Mouse (Mus musculus): ENCODE measurements at regions not wholly inside any gene's neighbourhood (a gene's known extent, or its start where the extent isn't known, plus 50 kb on each side); places are given as distances from the start of the nearest gene placed in this dataset.

DNA sequence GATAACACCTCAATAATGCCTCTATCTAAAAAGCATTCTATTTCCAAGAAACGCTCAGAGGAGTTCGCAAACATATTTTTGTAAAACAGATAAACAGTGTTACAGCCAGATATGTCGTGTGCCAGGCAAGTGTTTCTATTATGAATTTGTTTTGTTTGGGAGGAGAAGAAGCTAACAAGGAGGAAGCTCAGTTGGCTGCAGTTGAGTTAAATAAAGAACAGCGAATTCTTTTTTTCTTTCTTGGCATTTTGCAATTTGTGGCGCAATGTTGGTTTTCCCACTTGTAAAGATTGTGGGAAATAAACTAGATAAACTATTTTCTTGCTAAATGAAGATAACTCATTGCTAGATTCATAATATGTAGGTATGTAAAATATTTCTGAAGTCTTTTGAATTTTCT, 427.4 kb downstream of the Prdm2 start:
- ATAC-seq (ENCODE audit: poor library complexity, severe bottlenecking): no peak

DNA sequence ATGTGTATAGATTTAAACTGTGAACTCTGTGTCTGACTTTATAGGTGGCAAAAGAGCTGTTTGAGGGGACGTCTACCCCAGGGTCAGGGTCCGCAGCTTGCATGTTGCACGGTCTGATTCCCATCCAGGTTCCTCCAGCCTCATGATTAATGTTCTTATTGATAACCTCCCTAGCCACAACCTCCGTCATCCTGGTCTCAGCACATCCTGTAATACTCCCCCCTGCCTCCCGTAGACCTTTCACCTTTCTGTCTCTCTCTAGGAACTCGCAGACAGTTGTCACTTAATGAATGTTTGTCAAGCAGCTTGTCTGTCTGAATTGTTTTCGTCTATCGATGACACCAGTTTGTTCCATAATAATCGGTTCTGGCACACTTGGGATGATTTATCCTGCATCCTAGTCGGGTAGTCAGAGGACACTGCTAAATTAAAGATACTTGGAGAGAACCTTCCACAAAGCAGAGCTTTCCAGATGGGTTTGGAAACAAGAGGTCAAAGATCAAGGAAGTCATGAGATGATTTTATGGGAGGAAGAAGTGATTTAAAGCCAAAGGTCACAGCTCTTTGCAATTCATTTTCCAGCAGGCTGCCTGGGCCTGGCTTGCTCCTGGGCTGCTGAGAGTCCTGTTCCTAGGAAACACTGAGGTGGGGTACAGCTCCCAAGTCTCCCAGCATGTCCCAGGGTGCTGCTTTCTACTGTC, 435.9 kb downstream of the Prdm2 start:
- no peak for ATAC-seq (ENCODE audit: poor library complexity, severe bottlenecking)

DNA sequence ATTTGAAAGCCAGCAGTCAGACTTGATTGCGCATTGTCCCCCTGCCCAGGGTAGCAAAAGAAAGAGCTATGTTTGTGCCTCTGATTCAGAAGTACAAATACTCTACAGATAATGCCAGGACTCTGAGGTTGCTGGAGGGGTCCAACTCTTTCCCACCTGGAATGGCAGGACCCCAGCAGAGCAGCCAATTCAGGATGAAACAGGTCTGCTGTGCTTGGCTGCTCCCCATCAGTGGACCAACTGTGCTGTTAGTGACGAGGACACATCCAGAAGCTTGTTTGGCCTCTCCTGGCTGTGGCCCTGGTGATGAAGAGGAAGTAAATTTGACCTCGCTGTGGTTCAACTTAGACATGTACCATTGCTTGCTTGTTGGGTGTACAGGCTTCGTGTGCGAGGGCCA, 437.8 kb downstream of the Prdm2 start:
- no peak for ATAC-seq (ENCODE audit: poor library complexity, severe bottlenecking)

DNA sequence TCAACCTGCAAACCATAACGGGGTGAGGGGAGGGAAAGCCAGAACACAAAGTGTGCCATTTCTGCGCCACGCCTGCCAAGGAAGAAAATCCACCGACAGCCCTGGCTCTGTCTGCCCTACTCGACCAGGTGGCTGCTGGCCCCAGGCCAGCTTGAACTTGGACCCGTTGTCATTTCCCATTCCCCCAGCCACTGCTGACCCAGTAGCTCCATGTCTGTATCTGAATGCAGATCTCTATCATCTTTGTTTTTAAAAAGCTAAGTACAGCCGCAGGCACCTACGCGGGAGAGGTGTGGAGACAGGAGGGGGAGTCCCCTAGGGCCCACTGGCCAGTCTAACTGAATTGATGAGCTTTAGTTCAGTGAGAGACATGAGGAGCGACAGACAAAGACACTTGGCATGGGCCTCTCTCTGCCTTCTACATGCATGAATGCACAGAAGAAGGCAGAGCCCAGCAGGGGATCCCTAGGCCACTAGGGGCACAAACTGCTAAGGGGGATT, 439.1 kb downstream of the Prdm2 start:
- ATAC-seq (ENCODE audit: poor library complexity, severe bottlenecking): no peak

DNA sequence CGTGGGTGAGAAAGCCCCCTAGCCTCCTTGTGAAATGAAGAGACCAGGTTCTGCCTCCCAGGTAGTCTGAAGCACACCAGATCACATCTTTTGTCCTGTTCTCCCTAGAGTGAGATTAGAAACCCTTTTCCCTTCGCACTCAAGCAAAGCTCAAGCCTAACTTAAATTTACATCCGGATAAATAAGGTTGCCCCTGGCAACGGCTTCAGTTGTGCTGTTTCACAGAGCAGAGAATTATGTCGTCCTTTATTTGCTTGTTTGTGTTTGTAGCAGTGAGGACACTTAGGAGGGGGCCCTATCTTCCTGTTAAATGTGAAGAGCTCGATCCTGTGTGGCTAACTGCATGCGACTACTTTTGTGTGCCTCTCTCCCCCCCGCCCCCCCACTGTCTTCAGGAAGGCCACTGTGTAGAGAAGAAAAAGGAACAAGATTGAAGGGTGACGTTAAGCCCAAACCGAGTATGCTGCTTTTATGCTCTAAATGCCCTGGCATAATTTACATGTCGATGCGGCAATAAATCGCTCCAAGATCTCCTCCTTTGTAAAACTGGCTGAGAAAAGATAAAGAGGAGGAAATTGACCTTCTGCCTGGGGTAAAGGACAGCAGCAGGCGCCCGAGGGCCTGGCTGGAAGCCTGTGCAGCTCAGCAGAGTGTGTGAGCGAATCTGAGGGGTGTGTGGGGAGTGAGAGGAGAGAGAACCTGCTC, 439.9 kb downstream of the Prdm2 start:
- ATAC-seq (ENCODE audit: poor library complexity, severe bottlenecking): no peak

DNA sequence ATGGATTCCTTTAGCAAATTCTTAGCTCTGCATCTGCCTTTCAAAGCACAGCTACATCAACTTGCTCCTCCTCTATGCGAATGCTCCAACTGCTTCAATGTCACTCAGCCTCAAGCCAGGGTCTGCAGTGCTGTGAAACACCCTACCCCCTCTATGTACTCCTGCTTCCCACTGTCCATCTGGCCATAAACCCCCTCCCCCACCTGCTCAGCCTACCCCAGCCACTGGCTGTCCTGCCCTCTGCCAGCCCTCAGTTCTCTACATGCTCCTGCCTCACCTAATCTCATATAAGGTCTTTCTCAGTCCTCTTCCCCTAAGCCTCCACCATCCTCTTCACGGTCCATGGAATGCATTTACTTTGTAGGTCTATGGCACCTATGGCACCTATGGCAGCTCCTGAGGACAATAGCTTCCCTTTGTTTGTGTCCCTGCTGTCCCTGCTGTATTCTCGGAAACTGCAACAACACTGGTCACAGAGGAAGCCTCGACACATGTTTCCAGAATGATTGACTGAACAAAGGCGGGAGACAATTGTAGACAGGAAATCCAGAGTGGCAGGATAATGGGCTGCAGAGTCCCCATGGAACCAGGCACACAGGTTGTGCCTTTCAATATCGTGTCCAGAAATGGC, 441.2 kb downstream of the Prdm2 start:
- no peak for ATAC-seq (ENCODE audit: poor library complexity, severe bottlenecking)

DNA sequence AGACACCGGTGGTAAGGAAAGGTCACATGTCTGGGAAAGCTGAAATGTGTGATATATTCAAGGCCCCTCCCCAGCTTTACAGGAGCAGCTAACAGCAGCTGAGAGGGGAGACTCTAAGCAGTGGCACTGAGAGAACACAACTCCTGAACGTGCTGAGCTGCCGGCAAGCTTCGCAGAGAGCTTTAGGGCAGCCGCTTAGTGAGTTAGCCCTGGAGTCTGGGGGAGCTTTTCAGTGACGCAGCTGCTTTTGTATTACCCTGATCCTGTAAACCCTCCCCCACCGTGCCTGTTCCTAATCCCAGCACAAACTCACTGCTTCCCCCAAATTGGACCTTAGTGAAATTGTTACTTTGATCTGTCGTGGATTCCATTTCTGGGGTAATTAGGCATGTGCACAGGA, 442.6 kb downstream of the Prdm2 start:
- no peak for ATAC-seq (ENCODE audit: poor library complexity, severe bottlenecking)

DNA sequence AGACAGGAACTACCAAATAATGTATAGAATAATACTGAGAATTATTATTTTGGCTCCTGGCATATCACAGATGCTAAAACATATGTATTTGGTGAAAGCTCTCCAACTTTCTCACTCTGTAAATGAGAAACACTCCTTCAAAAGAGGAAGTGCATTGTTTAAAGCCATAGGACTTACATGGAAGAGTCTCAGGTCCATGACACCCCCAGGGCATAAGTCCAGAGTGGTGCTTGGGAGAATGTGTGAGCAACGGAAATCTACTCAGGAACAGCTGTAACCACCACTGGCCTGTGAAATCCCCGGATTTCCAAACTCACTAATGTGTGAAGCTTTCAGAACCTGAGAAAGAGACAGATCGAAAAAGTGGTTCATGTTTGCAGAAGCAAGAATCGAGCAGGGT, 445.1 kb downstream of the Prdm2 start:
- no peak for ATAC-seq (ENCODE audit: poor library complexity, severe bottlenecking)

DNA sequence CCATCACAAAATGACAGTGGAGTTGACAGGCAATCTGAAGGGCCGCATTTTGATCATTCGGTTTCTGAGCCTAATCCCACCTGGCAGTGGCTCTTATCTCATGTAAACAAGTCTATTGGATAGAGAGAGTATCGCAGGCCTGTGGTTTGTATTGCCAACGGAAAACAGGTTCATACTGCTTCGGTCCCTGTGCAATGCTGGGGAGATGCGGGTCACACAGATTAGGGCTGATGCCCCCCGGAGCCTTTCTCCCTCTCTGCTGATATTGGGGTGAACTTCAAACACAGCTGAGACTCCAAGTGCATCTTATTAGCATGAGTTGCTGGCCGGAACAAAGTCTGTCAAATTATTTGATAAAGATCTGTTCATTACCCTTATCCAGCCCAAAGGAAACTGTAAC, 451.2 kb downstream of the Prdm2 start:
- no peak for ATAC-seq (ENCODE audit: poor library complexity, severe bottlenecking)

DNA sequence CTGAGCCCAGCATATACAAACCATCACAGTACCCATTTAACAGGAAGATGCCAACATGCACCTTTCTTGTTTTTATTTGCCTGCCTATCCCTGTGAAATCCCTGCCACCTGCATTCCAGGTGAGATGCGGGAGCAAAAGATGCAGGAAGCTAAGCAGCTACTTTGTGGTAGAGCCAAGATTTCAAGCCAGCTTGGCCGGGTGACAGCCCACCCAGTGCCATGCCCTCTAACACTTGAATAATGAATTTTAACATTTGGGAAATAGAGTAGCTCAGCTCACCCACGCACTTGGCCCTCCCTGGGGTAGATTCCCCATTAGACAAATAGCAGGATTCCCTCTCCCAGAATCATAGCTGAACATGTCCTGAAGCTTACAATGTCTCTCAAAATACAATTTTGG, 454.7 kb downstream of the Prdm2 start:
- no peak for ATAC-seq (ENCODE audit: poor library complexity, severe bottlenecking)

DNA sequence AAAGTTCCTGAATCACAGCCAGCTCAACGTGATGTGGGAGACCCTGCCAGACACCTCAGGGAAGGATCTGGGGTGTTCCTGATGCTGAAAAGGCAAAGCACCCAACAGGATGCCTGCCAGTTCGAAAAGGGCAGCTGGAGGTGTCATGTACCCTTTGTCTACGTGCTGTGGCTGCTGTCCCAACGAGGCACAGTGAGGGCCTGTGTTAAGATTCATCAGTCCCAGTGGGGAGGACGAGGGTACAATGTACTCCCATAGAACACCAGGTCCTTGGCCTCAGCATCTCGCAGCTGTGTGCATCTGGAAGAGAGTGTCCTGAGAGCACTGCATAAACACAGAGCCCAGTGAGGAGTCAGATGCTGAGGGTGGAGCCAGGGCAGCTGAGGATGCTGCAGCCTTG, 456.5 kb downstream of the Prdm2 start:
- no peak for ATAC-seq (ENCODE audit: poor library complexity, severe bottlenecking)

DNA sequence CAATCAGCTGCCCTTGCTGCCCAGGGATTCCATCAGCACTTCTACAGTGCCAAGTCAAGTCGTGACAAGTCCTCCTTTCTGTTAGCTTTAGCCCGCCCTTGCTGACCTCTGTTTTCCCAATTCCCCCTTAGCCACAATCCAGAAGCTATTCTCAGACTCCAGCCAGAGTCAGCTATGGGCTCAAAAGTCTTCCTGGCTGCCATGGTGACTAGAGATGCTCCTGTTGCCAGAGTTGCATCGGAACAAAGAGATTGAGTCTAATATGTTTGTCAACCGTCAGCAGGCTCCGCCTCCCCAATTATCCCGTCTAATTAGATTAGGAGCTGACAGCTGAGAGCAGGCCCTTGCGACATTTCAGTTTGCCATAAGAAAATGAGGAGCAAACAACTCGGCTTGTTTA, 462.9 kb downstream of the Prdm2 start:
- ATAC-seq (ENCODE audit: poor library complexity, severe bottlenecking): no peak

DNA sequence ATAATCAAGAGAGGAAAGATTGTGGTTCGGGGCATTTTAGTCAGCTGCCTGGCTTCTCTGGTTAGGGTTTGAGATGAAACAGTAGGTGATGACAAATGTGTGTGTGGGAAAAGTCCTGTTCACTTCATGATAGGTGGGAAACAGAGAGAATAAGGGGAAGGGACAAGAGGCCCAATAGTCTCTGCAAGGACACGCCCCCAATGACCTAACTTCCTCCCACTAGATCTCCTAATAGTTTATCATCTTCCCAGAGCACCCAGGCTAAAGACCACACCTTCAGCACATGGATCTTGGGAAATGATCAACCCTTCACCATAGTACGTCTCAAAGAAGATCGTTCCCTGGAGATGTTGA, 484.3 kb upstream of the Kazn start:
- no peak for ATAC-seq (ENCODE audit: poor library complexity, severe bottlenecking)

DNA sequence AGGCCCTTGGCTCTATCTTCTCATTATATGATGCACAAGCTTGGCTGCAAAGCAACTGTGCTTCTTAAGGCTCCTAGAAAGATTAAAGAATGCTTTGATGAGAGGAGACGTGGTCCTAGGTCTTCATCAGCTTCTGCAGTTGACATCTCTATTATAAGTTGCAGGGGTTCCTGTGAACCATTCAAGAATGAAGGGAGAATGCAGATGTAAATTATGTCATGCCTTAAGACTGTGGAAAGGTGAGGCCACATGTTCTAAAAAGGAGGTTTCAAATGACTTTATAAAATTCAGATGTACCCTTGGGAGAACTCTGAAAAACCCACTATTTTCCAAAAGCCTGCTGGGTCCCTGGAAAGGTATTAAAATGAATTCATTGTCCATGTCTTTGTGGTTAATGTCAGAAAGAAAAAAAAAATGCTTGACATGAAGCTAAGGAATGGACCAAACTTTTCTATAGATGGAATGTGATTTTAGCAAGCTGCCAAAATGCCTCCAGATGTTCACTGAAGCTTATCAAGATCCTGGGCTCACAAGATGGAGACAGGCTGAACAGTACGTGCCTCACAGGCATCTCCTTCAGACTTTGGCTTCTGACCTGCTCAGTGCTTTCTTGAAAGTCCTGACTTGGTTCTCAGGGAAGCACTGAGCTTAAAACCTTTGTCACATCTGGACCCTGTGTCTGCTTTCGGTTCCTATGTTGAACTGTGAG, 483.8 kb upstream of the Kazn start:
- no peak for ATAC-seq (ENCODE audit: poor library complexity, severe bottlenecking)

DNA sequence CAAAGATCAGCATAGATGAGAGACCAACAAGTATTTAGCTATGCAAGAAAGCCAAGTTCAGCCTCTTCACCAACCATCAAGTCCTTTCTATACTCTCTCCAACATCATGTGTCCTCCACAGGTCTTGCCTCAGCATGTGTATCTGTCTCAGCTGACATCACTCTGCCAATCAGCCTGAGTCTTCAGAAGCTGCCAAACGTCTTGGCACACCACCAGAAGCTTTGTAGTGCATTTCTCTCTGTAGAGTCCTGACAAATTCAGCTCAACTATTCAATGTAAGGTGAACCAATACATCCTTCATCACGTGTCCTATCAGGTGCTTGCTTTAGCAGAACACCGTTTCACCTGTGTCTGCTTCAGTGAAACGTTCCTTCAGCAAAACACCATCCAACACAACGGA, 462.4 kb upstream of the Kazn start:
- ATAC-seq (ENCODE audit: poor library complexity, severe bottlenecking): no peak

DNA sequence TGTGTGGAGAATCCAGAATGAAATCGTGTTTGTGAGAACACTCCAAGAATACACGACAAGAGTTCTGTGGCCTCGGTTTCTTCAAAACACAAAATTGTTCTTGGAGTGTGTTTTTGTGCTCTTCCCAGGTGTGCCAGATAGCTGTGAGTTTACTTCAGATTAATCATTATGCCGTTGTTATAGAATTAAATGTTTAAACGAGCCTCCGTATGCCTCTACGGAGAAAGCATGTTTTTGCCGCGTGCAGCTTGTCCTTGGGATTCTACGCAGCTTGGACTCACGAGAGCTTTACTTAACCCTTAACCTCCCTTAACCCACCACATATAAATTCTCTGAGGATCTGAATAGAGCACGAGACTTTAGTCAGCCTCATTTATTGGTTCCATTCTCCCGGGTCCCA, 455.7 kb upstream of the Kazn start:
- ATAC-seq (ENCODE audit: poor library complexity, severe bottlenecking): no peak

DNA sequence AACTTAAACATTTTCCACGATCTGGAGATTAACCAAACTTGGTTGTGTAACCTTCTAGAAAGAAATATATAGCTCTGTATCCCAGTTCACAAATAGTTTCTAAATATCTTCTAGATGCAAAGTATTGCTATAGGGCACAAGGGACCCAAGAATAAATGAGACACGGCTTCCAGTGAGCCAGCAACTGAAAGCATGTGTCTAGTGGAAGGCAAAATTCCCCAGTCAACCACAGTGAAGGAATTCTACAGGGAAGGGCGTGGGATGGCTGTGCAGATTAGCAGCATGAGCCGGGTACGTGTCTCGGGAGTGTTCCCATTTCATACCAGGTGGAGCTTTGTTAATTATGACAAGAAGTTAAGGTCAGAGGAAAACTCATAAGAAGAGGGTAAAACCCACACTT, 449.0 kb upstream of the Kazn start:
- no peak for ATAC-seq (ENCODE audit: poor library complexity, severe bottlenecking)

DNA sequence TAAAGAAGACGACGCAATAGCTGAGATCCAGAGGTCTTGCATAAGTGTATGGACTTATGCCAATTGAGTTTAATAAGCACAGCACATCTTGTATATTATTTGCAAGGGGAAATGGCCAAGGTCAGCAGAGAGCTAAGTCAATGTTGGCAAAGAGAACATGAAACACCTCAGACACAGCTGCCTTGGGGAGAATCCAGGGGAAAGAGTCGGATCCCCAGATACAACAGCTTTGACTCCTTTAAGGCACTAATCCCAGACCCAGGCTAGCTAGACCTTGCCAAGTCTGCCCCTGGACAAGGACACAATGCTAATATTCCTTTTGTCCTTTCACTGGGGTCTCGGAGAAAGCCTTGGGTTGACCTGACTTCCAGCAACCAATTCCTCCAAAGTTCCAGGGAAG, 438.2 kb upstream of the Kazn start:
- ATAC-seq (ENCODE audit: poor library complexity, severe bottlenecking): no peak

DNA sequence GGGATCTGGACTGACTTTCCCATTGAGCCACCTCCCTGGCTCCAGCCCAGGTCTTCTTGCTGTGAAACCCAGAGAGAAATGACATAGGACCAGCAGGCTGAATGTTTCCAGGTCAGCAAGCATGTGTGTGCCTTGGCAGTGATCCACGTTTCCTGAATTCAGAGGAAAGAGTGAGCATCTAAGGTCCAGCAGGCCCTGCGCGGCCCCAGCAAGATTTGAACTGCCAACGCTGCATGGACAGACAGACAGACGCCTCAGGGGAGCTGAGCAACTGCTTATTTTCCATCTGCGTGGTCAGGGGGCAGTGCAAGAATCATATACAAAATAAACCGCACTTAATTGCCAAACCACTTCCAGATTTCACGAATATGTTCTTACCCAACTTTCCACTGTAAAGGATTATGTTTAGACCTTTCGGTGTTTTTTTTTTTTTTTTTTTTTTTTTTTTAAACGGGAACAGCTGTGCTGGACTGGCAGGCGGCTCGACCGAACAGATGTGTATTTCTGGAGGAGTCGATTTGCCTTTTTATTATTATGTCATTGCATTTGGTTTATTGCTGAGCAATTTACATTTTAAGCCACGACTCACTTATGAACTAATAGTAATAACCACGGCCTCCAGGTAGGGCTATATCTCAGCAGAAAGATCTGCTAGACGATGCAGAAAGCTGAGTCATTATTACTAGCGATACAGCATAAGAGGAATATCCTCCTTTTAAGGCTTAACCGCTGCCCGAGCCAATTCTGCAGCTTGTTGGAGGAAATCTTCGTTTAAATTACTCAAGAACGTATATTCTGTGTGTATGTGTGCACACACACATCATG, 435.7 kb upstream of the Kazn start:
- no peak for ATAC-seq (ENCODE audit: poor library complexity, severe bottlenecking)

DNA sequence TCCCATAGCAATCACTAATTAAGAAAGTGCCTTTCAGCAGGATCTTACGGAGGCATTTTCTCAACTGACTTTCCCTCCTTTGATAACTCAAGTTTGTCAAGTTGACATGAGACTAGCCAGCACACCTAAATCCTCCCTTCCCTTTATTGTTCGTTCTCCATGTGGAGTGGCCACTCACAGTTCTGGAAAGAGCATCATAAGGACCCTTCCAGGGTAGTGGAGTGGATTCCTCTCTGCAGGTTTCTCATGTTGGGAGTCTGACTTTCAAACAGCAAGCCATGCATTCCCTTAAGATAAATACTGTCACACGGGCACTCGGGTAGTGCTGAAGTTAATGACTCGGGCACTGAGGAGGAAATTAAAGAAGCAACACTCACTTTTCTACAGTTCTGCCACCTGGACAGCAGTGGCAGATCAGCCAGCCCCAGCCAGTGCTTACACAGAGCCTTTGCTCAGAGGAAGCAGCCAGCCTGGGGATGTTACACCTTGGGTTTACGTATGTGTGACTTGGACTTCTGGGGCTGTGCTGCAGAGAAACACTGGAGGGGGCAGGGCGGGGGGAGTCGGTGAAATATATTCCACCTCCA, 432.8 kb upstream of the Kazn start:
- ATAC-seq (ENCODE audit: poor library complexity, severe bottlenecking): no peak

Data from megakaryocyte, adult 5-6 weeks (primary cell).